Mouse (Mus musculus) liver, embryonic 18 days (tissue): ENCODE results near the gene Cd300c2. TPM values are rescaled to one million over a fixed set of nuclear protein-coding genes. Genes with fewer than 3 reads are reported as not detected.

ENCODE experiments used
- polyA plus RNA-seq: library from polyadenylated mRNA; depleted of rRNA; stranded (reverse); fragments of >200 nt; gene quantifications from 2 replicates; pipeline ENCODE4 v1.2.3, GENCODE M21; 2012; rRNA removed

Cd300c2 gene
- 14.0 and 14.4 TPM in 2 replicates for polyA plus RNA-seq

GRCm38 (mm10) chr11:115001474-115002040, at the start of gene Cd300c2:
TSS of gene Cd300c2 (minus strand) at chr11:115001880.

DNA sequence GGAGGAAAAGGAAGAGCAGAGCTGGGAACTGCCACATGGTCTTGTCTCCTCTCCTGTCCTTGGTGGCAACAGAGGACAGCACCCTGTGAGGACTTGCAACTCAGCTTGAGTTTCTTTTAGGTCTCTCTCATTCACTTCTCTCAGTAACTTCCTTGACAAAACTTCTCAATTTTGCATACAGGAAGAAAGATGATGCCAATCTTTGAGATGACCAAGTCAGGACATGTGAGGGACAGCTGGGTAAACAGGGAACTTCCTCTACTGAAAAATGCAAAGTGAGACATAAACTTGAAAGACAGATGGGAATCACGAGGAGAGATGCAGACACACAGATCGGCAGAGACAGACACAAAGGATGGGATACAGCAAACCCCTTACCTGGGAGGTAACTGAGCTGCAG, 46.6 kb upstream of the Cd300c2 start, which contains the start of gene Cd300ld3:
TSS of gene Cd300ld3 (minus strand) at position 151 of the 400 bp plus-strand sequence.

GRCm38 (mm10) chr11:115037669-115038068, 36.0 kb upstream of the Cd300c2 start, which contains the start of gene Cd300ld5:
TSS of gene Cd300ld5 (minus strand) at chr11:115037769.

DNA sequence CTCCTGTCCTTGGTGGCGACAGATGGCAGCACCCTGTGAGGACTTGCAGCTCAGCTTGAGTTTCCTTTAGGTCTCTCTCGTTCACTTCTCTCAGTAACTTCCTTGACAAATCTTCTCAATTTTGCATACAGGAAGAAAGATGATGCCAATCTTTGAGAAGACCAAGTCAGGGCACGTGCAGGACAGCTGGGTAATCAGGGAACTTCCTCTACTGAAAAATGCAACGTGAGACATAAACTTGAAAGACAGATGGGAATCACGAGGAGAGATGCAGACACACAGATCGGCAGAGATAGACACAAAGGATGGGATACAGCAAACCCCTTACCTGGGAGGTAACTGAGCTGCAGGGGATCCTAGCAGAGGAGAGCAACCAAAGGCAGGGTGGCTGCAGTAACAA, 25.2 kb upstream of the Cd300c2 start, which contains the start of gene Cd300ld4:
TSS of gene Cd300ld4 (minus strand) at position 101 of the 400 bp plus-strand sequence.

GRCm38 (mm10) chr11:115016093-115016492, 14.4 kb upstream of the Cd300c2 start, which contains the start of gene Cd300ld2:
TSS of gene Cd300ld2 (minus strand) at chr11:115016193.

GRCm38 (mm10) chr11:114989793-114990192, 11.9 kb downstream of the Cd300c2 start, which contains the start of gene Cd300ld:
TSS of gene Cd300ld (minus strand) at chr11:114989922.

DNA sequence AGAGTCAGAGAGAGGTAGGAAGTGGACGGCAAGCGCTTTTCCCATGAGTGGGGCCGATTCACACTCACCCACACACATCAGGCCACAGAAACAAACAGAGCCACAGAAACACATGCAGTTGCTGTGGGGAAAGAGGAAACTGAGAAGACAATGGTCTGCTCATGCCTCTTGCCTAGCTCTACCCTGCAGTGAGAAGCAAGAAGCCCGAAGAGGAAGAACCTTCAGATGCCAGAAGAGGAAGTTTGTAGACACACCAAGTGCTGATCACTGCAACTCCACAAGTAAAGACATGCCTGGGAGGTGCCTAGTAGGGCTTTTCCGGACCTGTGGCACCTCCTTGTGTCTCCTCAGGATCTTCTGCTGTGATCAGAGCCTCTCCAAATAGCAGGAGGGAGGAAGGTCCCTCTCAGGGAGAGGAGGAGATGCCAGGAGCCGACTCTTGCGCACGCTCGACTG, 32.9 kb downstream of the Cd300c2 start, which contains the start of gene Cd300c:
TSS of gene Cd300c (minus strand) at position 406 of the 456 bp plus-strand sequence.

Other genes with a start within 250 kb of the Cd300c2 start
- 0.16 and 0.17 TPM in 2 replicates for gene Kif19a, start 236.5 kb downstream of the Cd300c2 start, polyA plus RNA-seq
- 0.06 and 0.14 TPM in 2 replicates for gene Btbd17, start 205.9 kb downstream of the Cd300c2 start, polyA plus RNA-seq
- not detected in 2 replicates for gene Gpr142, start 203.0 kb downstream of the Cd300c2 start, polyA plus RNA-seq
- 10.7 and 12.3 TPM in 2 replicates for gene Gprc5c, start 150.7 kb downstream of the Cd300c2 start, polyA plus RNA-seq
- 3.2 and 3.8 TPM in 2 replicates for gene Cd300a, start 111.8 kb downstream of the Cd300c2 start, polyA plus RNA-seq
- gene Cd300lb, start 67.5 kb downstream of the Cd300c2 start, polyA plus RNA-seq = 2.8 and 3.0 TPM in 2 replicates
- gene Cd300c, start 32.7 kb downstream of the Cd300c2 start, polyA plus RNA-seq = 0.32 and 0.46 TPM in 2 replicates
- 2.3 and 3.2 TPM in 2 replicates for gene Cd300ld, start 12.0 kb downstream of the Cd300c2 start, polyA plus RNA-seq
- 0.10 TPM in 1 of 2 replicates, not detected in the other for gene Cd300ld2, start 14.3 kb upstream of the Cd300c2 start, polyA plus RNA-seq
- 0.19 and 0.23 TPM in 2 replicates for gene Cd300ld4, start 25.1 kb upstream of the Cd300c2 start, polyA plus RNA-seq
- gene Cd300ld5, start 35.9 kb upstream of the Cd300c2 start, polyA plus RNA-seq = 0.29 and 0.49 TPM in 2 replicates
- 1.1 and 1.3 TPM in 2 replicates for gene Cd300ld3, start 46.5 kb upstream of the Cd300c2 start, polyA plus RNA-seq
- 1.1 and 1.2 TPM in 2 replicates for gene Cd300e, start 60.3 kb upstream of the Cd300c2 start, polyA plus RNA-seq
- gene Rab37, start 89.6 kb upstream of the Cd300c2 start, polyA plus RNA-seq = 2.2 and 2.3 TPM in 2 replicates
- 13.1 and 17.7 TPM in 2 replicates for gene Cd300lf, start 132.1 kb upstream of the Cd300c2 start, polyA plus RNA-seq
- gene Slc9a3r1, start 161.5 kb upstream of the Cd300c2 start, polyA plus RNA-seq = 53.4 and 55.4 TPM in 2 replicates
- gene Tmem104, start 185.6 kb upstream of the Cd300c2 start, polyA plus RNA-seq = 1.8 and 2.1 TPM in 2 replicates
- 12.4 and 14.7 TPM in 2 replicates for gene Nat9, start 186.0 kb upstream of the Cd300c2 start, polyA plus RNA-seq